In the genomic region with DNA sequence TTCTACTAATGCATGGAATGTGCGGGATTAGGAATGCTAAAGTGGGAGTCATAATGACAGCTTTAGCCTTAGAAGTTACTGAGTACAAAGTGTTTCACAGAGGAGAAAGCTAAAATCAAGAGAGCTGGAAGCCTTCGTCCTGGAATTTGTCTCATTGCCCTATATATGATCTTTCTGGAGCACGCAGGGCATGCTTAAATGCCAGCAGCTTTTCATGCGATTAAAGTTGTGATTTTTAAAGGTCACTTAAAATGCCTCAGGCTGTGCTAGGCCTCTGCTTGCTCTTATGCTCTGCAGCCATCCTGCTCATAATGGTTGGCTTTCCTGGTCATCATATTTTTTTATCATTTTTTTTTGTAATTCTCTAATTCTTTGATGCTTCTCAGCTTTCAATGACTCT, we compare ENCODE assay signal across 10 mouse cellular contexts.
"Had no signal": no experiment of that assay in that cellular context is flagged by ENCODE, and none has a peak within 500 bp of the region (broad histone marks: within the 10 kb centered on the region; RNA-seq: fewer than 3 reads in every experiment).

No protein-coding gene starts in this region.

- ATAC-seq: midbrain, embryonic 16.5 days had no signal

- DNase-seq: kidney, adult 2 months; kidney, postnatal 25 days; lung, adult 18-20 months; right cerebral cortex, postnatal 4 days; spleen, adult 18-20 months; thymus, adult 18-20 months; thymus, postnatal 14 days had no signal

- H3K4me3 ChIP-seq: left cerebral cortex, adult 2 months had no signal

- H3K9ac ChIP-seq: liver, embryonic 14.5 days had no signal

- H3K27ac ChIP-seq: left cerebral cortex, adult 2 months; liver, embryonic 14.5 days had no signal
